Mouse (Mus musculus): ENCODE measurements around the gene Acy3.
"Not testable (repeated sequence)": the region's sequence is repeated elsewhere in the genome, so short reads cannot be mapped to it uniquely, and the experiment has no call there.

The Acy3 gene

GRCm38 (mm10) chr19:4005091-4005490, 18.7 kb downstream of the Acy3 start:
- DNase-seq: no peak

- no peak for DNase-seq
These were observed 19.6 kb downstream of the Acy3 start for GRCm38 (mm10) chr19:4005971-4006370.

- DNase-seq: no peak
These were observed 24.7 kb downstream of the Acy3 start for GRCm38 (mm10) chr19:4011086-4011485.

- DNase-seq: peak; percentile 87 to 90
These were observed 26.2 kb downstream of the Acy3 start, which contains the start of gene Ndufv1 for GRCm38 (mm10) chr19:4012432-4013022. TSS of gene Ndufv1 (minus strand) at chr19:4012806.

GRCm38 (mm10) chr19:4013066-4013465, 26.7 kb downstream of the Acy3 start:
- DNase-seq: no peak

- no peak for DNase-seq
These were observed 28.4 kb downstream of the Acy3 start for GRCm38 (mm10) chr19:4014802-4015201.

- DNase-seq: no peak
These were observed 29.3 kb downstream of the Acy3 start for GRCm38 (mm10) chr19:4015635-4016034.

- DNase-seq: no peak
These were observed 31.7 kb downstream of the Acy3 start for GRCm38 (mm10) chr19:4017921-4018587.

- peak; percentile 44 to 60 for DNase-seq
These were observed 32.6 kb downstream of the Acy3 start for GRCm38 (mm10) chr19:4018743-4019583.

- DNase-seq: no peak
These were observed 36.8 kb downstream of the Acy3 start for GRCm38 (mm10) chr19:4023185-4023584.

- DNase-seq: no peak
These were observed 41.2 kb downstream of the Acy3 start for GRCm38 (mm10) chr19:4027576-4027975.

- no peak for DNase-seq
These were observed 46.3 kb downstream of the Acy3 start for GRCm38 (mm10) chr19:4032668-4033067.

GRCm38 (mm10) chr19:4033298-4033697, 46.9 kb downstream of the Acy3 start:
- no peak for DNase-seq

GRCm38 (mm10) chr19:4033742-4034141, 47.4 kb downstream of the Acy3 start:
- DNase-seq: no peak

GRCm38 (mm10) chr19:4036327-4037045, 50.1 kb downstream of the Acy3 start:
- no peak for DNase-seq

GRCm38 (mm10) chr19:4037154-4037787, 50.9 kb downstream of the Acy3 start:
- DNase-seq: not testable (repeated sequence)

- DNase-seq: peak; percentile 81 to 88
These were observed 51.4 kb downstream of the Acy3 start, which contains the start of gene Gstp1 for GRCm38 (mm10) chr19:4037788-4038232. TSS of gene Gstp1 (minus strand) at chr19:4037985.
